Mouse (Mus musculus) liver, adult 2 months (tissue): ENCODE results near the gene Nf1.

ENCODE experiments used
- CTCF ChIP-seq: fragments of 200-500 bp; IDR thresholded peaks from 2 replicates; pipeline ENCODE4 v1.5.1; 2011; ENCODE audit warnings: low read depth, low read length, control low read depth
- POLR2A ChIP-seq: fragments of 200-500 bp; IDR thresholded peaks from 2 replicates; pipeline ENCODE4 v1.6.1; 2011; ENCODE audit warnings: low read length, control low read depth; ENCODE audit not compliant: insufficient read depth; ENCODE audit errors: extremely low read depth

GRCm38 (mm10) chr11:79468097-79468496, 128.6 kb downstream of the Nf1 start:
- TF ChIP-seq CTCF, result no peak
- no peak for TF ChIP-seq POLR2A
